Mouse (Mus musculus): ENCODE data around the gene Palm.

GRCm38 (mm10) chr10:79792339-79793040 is 882 bp upstream of the Palm start:
- TF ChIP-seq CTCF (IDR thresholded peaks at IDR 0.05; ENCODE audit: low read depth, low read length) (no peak), POLR2A (IDR thresholded peaks at IDR 0.05; ENCODE audit: borderline replicate concordance, low read depth, low read length) (no peak)
